Mouse (Mus musculus): Measurements from ENCODE around the gene Anapc7. TPM values are rescaled to one million over a fixed set of nuclear protein-coding genes. Genes with fewer than 3 reads are reported as not detected.

The Anapc7 gene
- total and polyA plus RNA-seq, 3 experiments, result 39.9 to 49.7 TPM; not detected in 1

GRCm38 (mm10) chr5:122405537-122405936 is 16.0 kb upstream of the Anapc7 start:
- Histone ChIP-seq H3K9ac (ENCODE audit: control insufficient read depth, low read depth, low read length, poor library complexity, severe bottlenecking) (no peak overlapping the region), H3K36me3 (ENCODE audit: control insufficient read depth in 1 of 2, insufficient read depth in 2 of 2, low read length in 2 of 2) (peaks cover 2 to 13% of the 10 kb centered on the region in 2 experiments; a peak in 2 of 4 replicates), H3K9me3 (replicated peaks; ENCODE audit: insufficient read depth, low read length) (no peaks in the 10 kb centered on the region), H3K4me3 (ENCODE audit: control insufficient read depth in 1 of 2, insufficient read depth in 1 of 2, low read depth in 2 of 2, low read length in 2 of 2) (no peak overlapping the region), H3K27ac (ENCODE audit: control insufficient read depth, low read depth, low read length) (no peak overlapping the region), H3K4me1 (ENCODE audit: control insufficient read depth in 1 of 2, insufficient read depth in 2 of 2, low read length in 2 of 2) (no peaks in the 10 kb centered on the region), H3K27me3 (ENCODE audit: control insufficient read depth in 1 of 2, insufficient read depth in 2 of 2, low read length in 2 of 2) (no peaks in the 10 kb centered on the region), H3K79me2 (ENCODE audit: control insufficient read depth, insufficient read depth, low read length, poor library complexity) (peaks cover 1% of the 10 kb centered on the region; the same call in 1 of the 2 replicates)
- TF ChIP-seq TCF12 (IDR thresholded peaks at IDR 0.05; ENCODE audit: low read depth, low read length), result no peak
- no peak for TF ChIP-seq RAD21 (IDR thresholded peaks at IDR 0.05; ENCODE audit: low read depth, low read length)
- TF ChIP-seq MEF2A (IDR thresholded peaks at IDR 0.05; ENCODE audit: extremely low read depth, insufficient replicate concordance, low read depth, low read length, poor library complexity, severe bottlenecking), result no peak
- no peak for TF ChIP-seq ZMIZ1 (IDR thresholded peaks at IDR 0.05; ENCODE audit: low read depth, low read length)
- TF ChIP-seq GABPA (IDR thresholded peaks at IDR 0.05; ENCODE audit: low read depth, low read length), result no peak
- no peak for TF ChIP-seq GATA1 (IDR thresholded peaks at IDR 0.05; ENCODE audit: low read depth, low read length)
- TF ChIP-seq CHD1 (IDR thresholded peaks at IDR 0.05; ENCODE audit: low read depth, low read length), result no peak
- no peak for TF ChIP-seq MYC (IDR thresholded peaks at IDR 0.05; ENCODE audit: low read depth, low read length)
- TF ChIP-seq POLR2AphosphoS2 (IDR thresholded peaks at IDR 0.05; ENCODE audit: low read length), result no peak
- TF ChIP-seq JUND (IDR thresholded peaks at IDR 0.05; ENCODE audit: low read depth, low read length), result no peak
- TF ChIP-seq RCOR1 (IDR thresholded peaks at IDR 0.05; ENCODE audit: low read depth, low read length), result no peak
- no peak for TF ChIP-seq MAFK (IDR thresholded peaks at IDR 0.05; ENCODE audit: borderline replicate concordance, low read depth, low read length)
- TF ChIP-seq POLR2A (IDR thresholded peaks at IDR 0.05; ENCODE audit: control insufficient read depth in 1 of 2, insufficient read depth in 1 of 2, low read depth in 1 of 2, low read length in 2 of 2, poor library complexity in 1 of 2), result no peak
- no peak for TF ChIP-seq USF1 (IDR thresholded peaks at IDR 0.05; ENCODE audit: low read depth, low read length)
- TF ChIP-seq POLR2AphosphoS5 (IDR thresholded peaks at IDR 0.05; ENCODE audit: borderline replicate concordance, low read depth, low read length), result no peak
- no peak for TF ChIP-seq USF2 (IDR thresholded peaks at IDR 0.05; ENCODE audit: borderline replicate concordance in 1 of 2, insufficient read depth in 1 of 2, low read depth in 1 of 2, low read length in 2 of 2)
- TF ChIP-seq ELF1 (IDR thresholded peaks at IDR 0.05; ENCODE audit: low read depth, low read length), result no peak
- no peak for TF ChIP-seq ZNF384 (IDR thresholded peaks at IDR 0.05; ENCODE audit: low read depth, low read length)
- no peak for DNase-seq (ENCODE audit: low read depth, low spot score)
